Mouse (Mus musculus) bone marrow, adult 2 months (tissue): Measurements from ENCODE around the gene Cd22.

Experiments used
- CTCF ChIP-seq: fragments of 200-500 bp; IDR thresholded peaks from 2 replicates; pipeline ENCODE4 v1.5.1; 2011; ENCODE audit warnings: low read length, control low read depth; ENCODE audit not compliant: control insufficient read depth, insufficient read depth
- POLR2A ChIP-seq: fragments of 200-500 bp; IDR thresholded peaks from 2 replicates; pipeline ENCODE4 v1.6.1; 2011; ENCODE audit warnings: low read depth, mild to moderate bottlenecking, control low read depth, low read length, borderline replicate concordance; ENCODE audit not compliant: control insufficient read depth

- no peak for TF ChIP-seq CTCF
- no peak for TF ChIP-seq POLR2A
Measured at GRCm38 (mm10) chr7:30837277-30837676, 42.9 kb downstream of the Cd22 start.
